Mouse (Mus musculus): ENCODE results near the gene Tmem44. TPM values are rescaled to one million over a fixed set of nuclear protein-coding genes. Genes with fewer than 3 reads are reported as not detected.
A peak's percentile ranks its signal among the peaks of the same experiment; 100 is the strongest.

Gene Tmem44
- 10 to 100 TPM; 19.4 to 19.7 TPM for total RNA-seq (2021)

- no peak for DNase-seq
Measured at GRCm38 (mm10) chr16:30550748-30551192, at the start of gene Tmem44. Gene Tmem44 (minus strand): TSS chr16:30550842.

GRCm38 (mm10) chr16:30599491-30600268, 49.0 kb upstream of the Tmem44 start, which contains the start of gene Fam43a:
Gene Fam43a (plus strand): TSS chr16:30599723.
- peak; percentile 94 for DNase-seq

GRCm38 (mm10) chr16:30596959-30597681, 46.5 kb upstream of the Tmem44 start:
- peak; percentile 93 for DNase-seq

GRCm38 (mm10) chr16:30595835-30596557, 45.4 kb upstream of the Tmem44 start:
- DNase-seq, result no peak

- no peak for DNase-seq
Measured at GRCm38 (mm10) chr16:30595356-30595755, 44.7 kb upstream of the Tmem44 start.

- no peak for DNase-seq
Measured at GRCm38 (mm10) chr16:30591990-30592389, 41.3 kb upstream of the Tmem44 start.

GRCm38 (mm10) chr16:30590264-30591209, 39.9 kb upstream of the Tmem44 start:
- DNase-seq, result no peak

- peak; percentile 91 for DNase-seq
Measured at GRCm38 (mm10) chr16:30587494-30588327, 37.1 kb upstream of the Tmem44 start, which contains the start of gene Lsg1. Gene Lsg1 (minus strand): TSS chr16:30587592.

- no peak for DNase-seq
Measured at GRCm38 (mm10) chr16:30586935-30587493, 36.4 kb upstream of the Tmem44 start.

- no peak for DNase-seq
Measured at GRCm38 (mm10) chr16:30580765-30581164, 30.1 kb upstream of the Tmem44 start.

- no peak for DNase-seq
Measured at GRCm38 (mm10) chr16:30576392-30576791, 25.8 kb upstream of the Tmem44 start.

- no peak for DNase-seq
Measured at GRCm38 (mm10) chr16:30575815-30576214, 25.2 kb upstream of the Tmem44 start.

GRCm38 (mm10) chr16:30572239-30572638, 21.6 kb upstream of the Tmem44 start:
- DNase-seq, result no peak

- no peak for DNase-seq
Measured at GRCm38 (mm10) chr16:30571378-30571777, 20.7 kb upstream of the Tmem44 start.

- no peak for DNase-seq
Measured at GRCm38 (mm10) chr16:30570173-30570572, 19.5 kb upstream of the Tmem44 start.

GRCm38 (mm10) chr16:30565631-30566030, 15.0 kb upstream of the Tmem44 start:
- DNase-seq, result no peak

- no peak for DNase-seq
Measured at GRCm38 (mm10) chr16:30560601-30561000, 10.0 kb upstream of the Tmem44 start.

- no peak for DNase-seq
Measured at GRCm38 (mm10) chr16:30559312-30559992, 8.8 kb upstream of the Tmem44 start.

- DNase-seq, result no peak
Measured at GRCm38 (mm10) chr16:30554109-30554508, 3.5 kb upstream of the Tmem44 start.

Data from heart, postnatal 4 days (tissue).